Mouse (Mus musculus): ENCODE measurements around the gene Syt8. TPM values are rescaled to one million over a fixed set of nuclear protein-coding genes. Genes with fewer than 3 reads are reported as not detected.

Syt8 gene
- polyA plus RNA-seq, 1 experiment from 2014 or later = not detected

DNA sequence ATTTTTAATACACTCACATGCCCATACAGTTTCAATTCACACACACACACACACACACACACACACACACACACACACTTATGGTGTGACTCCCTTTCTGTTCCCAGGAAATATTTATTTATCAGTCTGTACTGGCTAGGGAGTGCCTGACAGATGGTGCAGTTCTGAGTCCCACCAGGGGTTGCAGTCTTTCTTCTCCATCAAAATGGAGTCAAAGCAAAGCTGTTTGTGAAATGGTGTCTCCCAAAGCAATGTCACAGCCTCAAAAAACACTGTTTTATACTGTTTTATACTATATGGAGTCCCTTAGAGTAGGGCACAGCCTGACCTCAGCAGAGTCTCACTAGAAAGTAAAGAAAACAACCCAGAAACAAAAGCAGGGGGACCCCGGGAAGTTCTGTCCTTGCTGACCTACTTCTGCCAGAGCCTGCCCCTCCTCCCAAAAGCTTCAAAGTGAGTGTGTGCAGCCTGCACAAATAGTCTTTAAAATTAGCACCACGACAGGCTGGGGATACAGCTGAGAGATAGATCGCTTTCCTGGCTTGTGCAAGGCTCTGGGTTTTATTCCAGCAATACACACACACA, 22.7 kb downstream of the Syt8 start:
- DNase-seq (ENCODE audit: low spot score) = no peak
- H3K36me3 ChIP-seq = no peaks in the 10 kb centered on the region
- H3K27ac ChIP-seq (replicated peaks) = peak overlapping the region; percentile 84
- no peaks in the 10 kb centered on the region for H3K27me3 ChIP-seq (ENCODE audit: low read depth, poor library complexity, severe bottlenecking)
- peaks cover 41% of the 10 kb centered on the region for H3K4me1 ChIP-seq
- H3K4me3 ChIP-seq = no peak overlapping the region
- no peaks in the 10 kb centered on the region for H3K9me3 ChIP-seq (replicated peaks)
- 35% methylated on average over 3 of the region's 3 CpGs for WGBS

DNA sequence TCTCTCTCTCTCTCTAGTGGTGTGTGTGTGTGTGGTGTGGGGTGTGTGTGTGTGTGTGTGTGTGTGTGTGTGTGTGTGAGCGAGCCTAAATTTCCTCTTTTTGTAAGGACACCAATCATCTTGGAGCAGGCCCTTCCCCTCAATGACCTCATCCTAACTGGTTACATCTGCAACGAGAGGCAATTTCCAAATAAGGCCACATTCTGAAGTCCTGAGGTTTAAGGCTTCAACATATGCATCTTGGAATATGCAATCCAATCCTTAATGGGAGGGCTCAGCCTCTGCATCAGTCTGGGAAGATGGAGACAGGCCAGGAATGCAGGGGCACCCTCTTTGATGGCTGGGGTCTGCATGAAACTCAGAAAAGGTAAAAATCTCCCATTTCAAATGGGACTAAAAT, 23.4 kb downstream of the Syt8 start:
- Histone ChIP-seq H3K4me1 (peaks cover 41% of the 10 kb centered on the region), H3K9me3 (replicated peaks) (no peaks in the 10 kb centered on the region), H3K27ac (replicated peaks) (peak overlapping the region; percentile 84), H3K36me3 (no peaks in the 10 kb centered on the region), H3K27me3 (ENCODE audit: low read depth, poor library complexity, severe bottlenecking) (no peaks in the 10 kb centered on the region), H3K4me3 (no peak overlapping the region)
- DNase-seq (ENCODE audit: low spot score) = no peak
- 59% methylated on average over 2 of the region's 2 CpGs for WGBS

DNA sequence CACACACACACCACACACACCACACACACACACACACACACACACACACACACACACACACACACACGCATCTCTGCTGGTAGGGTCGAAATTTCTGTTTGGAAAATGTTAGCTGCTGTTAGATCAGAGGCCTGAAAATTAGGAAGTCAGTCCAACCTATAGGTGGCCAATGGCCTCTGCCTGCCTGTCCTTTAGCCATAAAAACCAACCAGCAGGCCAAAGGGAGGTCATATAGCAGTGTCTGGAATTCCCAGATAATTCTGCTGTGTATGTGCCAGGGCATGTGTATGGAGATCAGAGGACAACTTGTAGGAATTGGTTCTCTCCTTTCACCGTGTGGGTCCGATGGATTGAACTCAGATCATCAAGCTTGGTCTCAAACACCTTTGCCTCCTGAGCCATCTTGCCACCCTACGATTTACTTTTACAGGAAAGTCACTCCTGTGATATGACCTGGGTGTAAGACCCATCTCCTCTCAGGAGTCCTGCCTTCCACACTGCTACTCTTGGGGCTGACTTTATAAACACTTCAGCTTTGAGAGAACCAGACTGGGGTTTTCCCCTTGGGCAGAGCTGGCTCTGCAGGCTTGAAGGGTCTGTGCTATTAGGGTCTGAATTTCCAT, 24.1 kb downstream of the Syt8 start:
- 87% methylated on average over 5 of the region's 5 CpGs for WGBS
- peaks cover 39% of the 10 kb centered on the region for H3K4me1 ChIP-seq
- no peaks in the 10 kb centered on the region for H3K36me3 ChIP-seq
- no peak for DNase-seq (ENCODE audit: low spot score)
- no peaks in the 10 kb centered on the region for H3K27me3 ChIP-seq (ENCODE audit: low read depth, poor library complexity, severe bottlenecking)
- H3K4me3 ChIP-seq = no peak overlapping the region
- H3K27ac ChIP-seq (replicated peaks) = peak overlapping the region; percentile 84
- H3K9me3 ChIP-seq (replicated peaks) = no peaks in the 10 kb centered on the region

GRCm38 (mm10) chr7:142459299-142459691, 24.6 kb downstream of the Syt8 start:
- no peak for DNase-seq (ENCODE audit: low spot score)
- no peaks in the 10 kb centered on the region for H3K27me3 ChIP-seq (ENCODE audit: low read depth, poor library complexity, severe bottlenecking)
- H3K36me3 ChIP-seq = no peaks in the 10 kb centered on the region
- WGBS = 95% methylated on average over 2 of the region's 2 CpGs
- peaks cover 39% of the 10 kb centered on the region for H3K4me1 ChIP-seq
- H3K27ac ChIP-seq (replicated peaks) = no peak overlapping the region; the same call in none of the 2 replicates
- no peaks in the 10 kb centered on the region for H3K9me3 ChIP-seq (replicated peaks)
- no peak overlapping the region for H3K4me3 ChIP-seq

GRCm38 (mm10) chr7:142460636-142461077, 26.0 kb downstream of the Syt8 start, which contains the start of gene Lsp1:
Lsp1 (plus strand) TSS chr7:142460809.
- Histone ChIP-seq H3K27me3 (ENCODE audit: low read depth, poor library complexity, severe bottlenecking) (no peaks in the 10 kb centered on the region; the same call in 1 of the 2 replicates), H3K27ac (replicated peaks) (no peak within 1 kb of the TSS; the same call in 1 of the 2 replicates)

DNA sequence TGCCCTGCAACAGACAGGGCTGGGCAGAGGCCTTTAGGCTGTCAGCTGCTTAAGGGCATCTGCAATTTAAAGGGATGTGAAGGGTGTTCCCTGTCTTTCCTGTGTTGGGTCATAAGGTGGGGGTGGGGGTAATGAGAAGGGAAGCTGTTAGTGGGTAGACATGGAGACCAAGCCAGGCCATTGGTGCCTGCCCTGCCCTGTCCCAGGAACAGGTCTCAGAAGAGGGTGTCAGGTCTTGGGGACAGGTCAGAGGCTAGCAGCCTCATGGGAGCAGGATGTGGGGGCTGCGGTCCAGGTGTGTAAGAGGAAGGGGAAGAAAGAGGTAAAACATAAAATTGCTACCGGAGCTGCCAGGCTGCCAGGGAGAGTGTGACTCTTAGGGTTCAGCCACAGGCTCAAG, 26.8 kb downstream of the Syt8 start:
- WGBS = 92% methylated on average over 2 of the region's 2 CpGs
- Histone ChIP-seq H3K27me3 (ENCODE audit: low read depth, poor library complexity, severe bottlenecking) (no peaks in the 10 kb centered on the region; the same call in 1 of the 2 replicates), H3K9me3 (replicated peaks) (no peaks in the 10 kb centered on the region), H3K36me3 (no peaks in the 10 kb centered on the region), H3K4me1 (peaks cover 17% of the 10 kb centered on the region), H3K27ac (replicated peaks) (no peak overlapping the region), H3K4me3 (no peak overlapping the region)
- DNase-seq (ENCODE audit: low spot score) = no peak

More at GRCm38 (mm10) chr7:142460636-142461077, 26.0 kb downstream of the Syt8 start, which contains the start of gene Lsp1:
- Histone ChIP-seq H3K36me3 (no peaks in the 10 kb centered on the region), H3K4me1 (peaks cover 25% of the 10 kb centered on the region), H3K4me3 (no peak within 1 kb of the TSS), H3K9me3 (replicated peaks) (no peaks in the 10 kb centered on the region)
- no peak for DNase-seq (ENCODE audit: low spot score)
- 90% methylated on average over 7 of the region's 7 CpGs for whole genome bisulfite sequencing

DNA sequence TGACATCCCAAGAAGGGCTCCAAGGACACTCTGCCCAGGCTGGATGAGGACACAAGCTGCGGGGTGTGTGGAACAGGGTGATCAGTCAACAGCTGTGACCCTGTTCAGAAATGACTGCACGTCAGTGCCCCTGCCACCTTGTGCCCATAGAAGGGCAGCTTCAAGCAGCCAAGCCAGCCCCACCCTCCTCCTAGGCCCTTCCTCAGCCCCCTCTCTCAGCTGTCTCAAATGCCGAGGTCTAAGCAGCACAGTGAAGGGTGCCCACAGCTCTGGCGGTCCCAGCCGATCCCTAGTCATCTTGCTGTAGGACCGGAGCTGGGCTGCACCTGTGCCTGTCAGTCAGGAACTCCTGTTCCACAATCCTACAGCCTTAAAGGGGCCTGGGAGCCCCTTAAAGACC, 27.5 kb downstream of the Syt8 start:
- H3K9me3 ChIP-seq (replicated peaks) = no peaks in the 10 kb centered on the region
- H3K4me3 ChIP-seq = no peak overlapping the region
- H3K4me1 ChIP-seq = peaks cover 10% of the 10 kb centered on the region
- H3K27me3 ChIP-seq (ENCODE audit: low read depth, poor library complexity, severe bottlenecking) = no peaks in the 10 kb centered on the region; the same call in 1 of the 2 replicates
- WGBS = 87% methylated on average over 6 of the region's 6 CpGs
- H3K27ac ChIP-seq (replicated peaks) = peak overlapping the region; percentile 46
- H3K36me3 ChIP-seq = no peaks in the 10 kb centered on the region
- DNase-seq (ENCODE audit: low spot score) = no peak

DNA sequence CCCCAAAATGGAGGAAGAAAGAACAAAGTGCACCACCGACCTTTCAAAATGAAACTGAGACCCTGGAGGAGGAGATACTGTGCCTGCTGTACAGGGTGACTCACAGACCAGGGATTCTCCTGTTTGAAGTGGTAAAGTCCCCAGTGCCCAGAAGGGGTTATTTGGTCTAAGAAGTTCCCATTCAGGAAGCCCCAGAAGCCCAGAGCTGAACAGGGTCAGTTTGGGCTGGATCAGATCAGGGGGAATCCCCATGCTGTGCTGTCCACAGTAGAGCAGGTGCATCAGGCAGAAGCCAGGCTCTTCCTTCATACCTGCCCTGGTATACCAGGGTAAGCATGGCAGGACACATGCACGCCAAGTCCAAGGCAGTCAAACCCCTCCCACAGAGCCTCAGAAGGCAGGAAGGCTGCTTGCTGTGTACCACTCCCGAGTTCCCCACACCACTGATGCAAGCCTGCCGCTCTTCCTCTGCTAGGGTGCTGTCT, 28.0 kb downstream of the Syt8 start:
- Histone ChIP-seq H3K27ac (replicated peaks) (peak overlapping the region; percentile 46; the same call in 1 of the 2 replicates), H3K4me1 (peaks cover 6% of the 10 kb centered on the region)
- DNase-seq (ENCODE audit: low spot score) = no peak

DNA sequence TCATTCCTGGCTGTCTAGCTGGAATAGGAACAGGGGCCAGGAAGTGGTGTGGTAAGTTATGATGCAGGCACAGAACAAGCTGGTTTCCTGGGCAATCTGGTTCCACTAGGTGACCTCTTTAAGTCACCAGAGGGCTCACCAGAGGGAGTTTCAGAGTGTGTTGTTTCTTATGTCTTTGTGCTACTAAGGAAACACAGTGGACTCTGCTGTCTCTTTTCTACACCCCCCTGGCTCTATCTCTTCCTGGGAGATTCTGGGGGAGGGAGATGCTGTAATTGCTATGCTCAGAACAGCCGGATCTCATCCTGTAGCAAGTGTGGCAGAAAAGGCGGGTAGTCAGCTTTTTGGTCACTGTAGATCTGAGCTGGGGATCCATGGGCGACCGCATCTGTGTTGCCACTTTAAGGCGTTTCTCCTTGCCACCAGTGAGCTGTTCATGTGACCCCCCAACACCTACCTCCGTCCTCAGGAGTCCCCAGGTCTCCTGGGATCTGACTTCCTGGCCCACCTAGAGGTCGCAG, 35.6 kb downstream of the Syt8 start:
- WGBS = 86% methylated on average over 7 of the region's 7 CpGs
- Histone ChIP-seq H3K36me3 (no peaks in the 10 kb centered on the region), H3K9me3 (replicated peaks) (no peaks in the 10 kb centered on the region), H3K27me3 (ENCODE audit: low read depth, poor library complexity, severe bottlenecking) (peaks cover 7% of the 10 kb centered on the region; the same call in 1 of the 2 replicates), H3K4me1 (peaks cover 35% of the 10 kb centered on the region), H3K27ac (replicated peaks) (peak overlapping the region; percentile 90), H3K4me3 (no peak overlapping the region)
- DNase-seq (ENCODE audit: low spot score) = no peak

More for the DNA sequence above, 28.0 kb downstream of the Syt8 start:
- WGBS = 78% methylated on average over 4 of the region's 4 CpGs
- H3K27me3 ChIP-seq (ENCODE audit: low read depth, poor library complexity, severe bottlenecking) = no peaks in the 10 kb centered on the region; the same call in 1 of the 2 replicates
- no peaks in the 10 kb centered on the region for H3K36me3 ChIP-seq
- H3K9me3 ChIP-seq (replicated peaks) = no peaks in the 10 kb centered on the region
- H3K4me3 ChIP-seq = no peak overlapping the region

- WGBS = 23% methylated on average over 4 of the region's 4 CpGs
- no peaks in the 10 kb centered on the region for H3K36me3 ChIP-seq
- peak overlapping the region; percentile 90 for H3K27ac ChIP-seq (replicated peaks)
Observed at GRCm38 (mm10) chr7:142470808-142471413, 36.3 kb downstream of the Syt8 start.

DNA sequence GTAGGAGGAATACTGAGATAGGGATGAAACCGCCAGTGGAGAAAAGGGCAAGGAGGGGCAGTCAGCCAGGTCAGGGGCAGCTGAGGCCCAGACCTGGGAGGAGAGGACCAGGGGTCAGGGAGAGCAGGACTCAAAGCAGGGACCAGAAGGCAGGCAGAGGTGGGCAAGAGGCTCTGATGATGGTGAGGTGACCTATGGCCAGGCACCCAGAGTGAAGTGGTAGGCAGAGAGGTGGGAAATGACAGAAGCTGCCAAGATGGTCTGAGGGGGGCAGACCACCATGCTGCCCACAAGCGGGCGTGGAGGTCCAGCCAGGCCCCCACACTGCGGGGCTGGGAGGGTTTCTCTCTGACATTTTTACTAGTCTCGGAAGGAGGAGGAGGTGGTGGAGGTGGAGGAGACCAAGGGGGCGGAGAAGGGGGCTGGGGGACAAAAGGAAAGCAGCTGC, 36.8 kb downstream of the Syt8 start:
- no peak for DNase-seq (ENCODE audit: low spot score)
- 0 out of 2 replicates have a peak, but pooled peaks cover 7% of the 10 kb centered on the region for H3K27me3 ChIP-seq (ENCODE audit: low read depth, poor library complexity, severe bottlenecking)
- 0 out of 2 replicates have a peak overlapping the region, but pooled peaks have one; percentile 14 for H3K4me3 ChIP-seq
- no peaks in the 10 kb centered on the region for H3K36me3 ChIP-seq
- WGBS = 32% methylated on average over 6 of the region's 6 CpGs
- H3K4me1 ChIP-seq = peaks cover 43% of the 10 kb centered on the region
- H3K27ac ChIP-seq (replicated peaks) = peak overlapping the region; percentile 90
- H3K9me3 ChIP-seq (replicated peaks) = no peaks in the 10 kb centered on the region

More at GRCm38 (mm10) chr7:142470808-142471413, 36.3 kb downstream of the Syt8 start:
- Histone ChIP-seq H3K4me1 (peaks cover 40% of the 10 kb centered on the region), H3K27me3 (ENCODE audit: low read depth, poor library complexity, severe bottlenecking) (0 out of 2 replicates have a peak, but pooled peaks cover 7% of the 10 kb centered on the region), H3K9me3 (replicated peaks) (no peaks in the 10 kb centered on the region), H3K4me3 (no peak overlapping the region)
- DNase-seq (ENCODE audit: low spot score) = peak; percentile 64

DNA sequence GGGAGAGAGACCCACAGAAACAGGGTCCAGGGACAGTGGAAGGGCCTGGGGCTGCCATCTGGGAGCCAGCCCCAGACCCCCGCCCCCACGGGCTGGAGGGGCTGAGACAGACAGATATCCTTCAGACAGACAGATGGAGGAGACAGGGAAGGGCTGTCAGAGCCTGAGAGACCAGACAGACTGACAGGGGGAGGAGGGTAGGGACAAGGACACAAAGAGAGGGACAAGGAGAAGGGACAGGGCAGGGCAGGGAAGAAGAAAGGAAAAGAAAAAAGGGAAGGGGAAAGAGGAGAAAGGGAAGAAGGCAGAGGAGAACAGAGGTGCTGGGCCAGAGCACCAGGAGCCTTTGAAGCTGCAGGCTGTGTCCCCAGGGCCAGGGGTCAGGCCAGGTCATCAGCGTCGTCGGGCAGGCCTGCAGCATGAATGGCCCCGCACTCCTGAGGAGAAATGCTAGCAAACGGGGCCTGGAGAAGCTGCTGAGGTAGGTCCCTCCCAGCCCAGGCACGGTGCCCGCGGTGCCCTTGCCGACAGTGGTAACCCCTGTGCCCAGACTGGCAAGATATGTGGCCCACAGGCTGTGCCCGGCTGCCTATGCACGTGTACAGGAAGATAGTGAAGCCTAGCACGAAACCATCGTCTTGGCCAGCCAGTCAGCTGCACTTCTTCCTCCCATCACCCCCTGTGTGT, 37.4 kb downstream of the Syt8 start:
- Histone ChIP-seq H3K4me1 (peaks cover 46% of the 10 kb centered on the region), H3K27me3 (ENCODE audit: low read depth, poor library complexity, severe bottlenecking) (0 out of 2 replicates have a peak, but pooled peaks cover 7% of the 10 kb centered on the region), H3K4me3 (peak overlapping the region; percentile 14; the same call in 1 of the 2 replicates), H3K27ac (replicated peaks) (peak overlapping the region; percentile 90), H3K9me3 (replicated peaks) (no peaks in the 10 kb centered on the region), H3K36me3 (no peaks in the 10 kb centered on the region)
- peak; percentile 44 for DNase-seq (ENCODE audit: low spot score)
- WGBS = 32% methylated on average over 15 of the region's 15 CpGs
